Comparison of ENCODE assay signal across 18 mouse cellular contexts in genomic region chr2:157542415-157542814, GRCm38 (mm10). TPM values are rescaled to one million over a fixed set of nuclear protein-coding genes. Genes with fewer than 3 reads are reported as not detected.
A peak's percentile ranks its signal among the peaks of the same experiment; 100 is the strongest.
DNase-seq lines count a peak whose midpoint lies in the region; ATAC-seq and TF ChIP-seq lines count a peak whose summit lies in the region.
"Had no signal": no experiment of that assay in that cellular context is flagged by ENCODE, and none has a peak within 500 bp of the region (broad histone marks: within the 10 kb centered on the region; RNA-seq: fewer than 3 reads in every experiment).

No protein-coding gene starts in this region.

- H3K9ac ChIP-seq in neural tube, embryonic 13.5 days: peak overlapping the region; percentile 26; the same call in 1 of the 2 replicates
- H3K9ac ChIP-seq in forebrain, postnatal 0 days: no peak overlapping the region
- peak overlapping the region; percentile 40; the same call in 1 of the 2 replicates for H3K9ac ChIP-seq in midbrain, embryonic 11.5 days (ENCODE audit: low read length)
- H3K9ac ChIP-seq: embryonic facial prominence, embryonic 13.5 days; lung, embryonic 14.5 days had no signal

- no peak for TF ChIP-seq CTCF in forebrain, postnatal 0 days (IDR thresholded peaks at IDR 0.05; ENCODE audit: low read depth)

- H3K9me3 ChIP-seq in neural tube, embryonic 13.5 days: no peaks in the 10 kb centered on the region
- H3K9me3 ChIP-seq in forebrain, postnatal 0 days (ENCODE audit: low read length): no peaks in the 10 kb centered on the region
- H3K9me3 ChIP-seq in midbrain, embryonic 11.5 days (ENCODE audit: control insufficient read depth, low read length): no peaks in the 10 kb centered on the region
- H3K9me3 ChIP-seq: embryonic facial prominence, embryonic 13.5 days; megakaryocyte, embryonic 14.5 days had no signal

- H3K4me3 ChIP-seq in neural tube, embryonic 13.5 days: no peak overlapping the region
- no peak overlapping the region for H3K4me3 ChIP-seq in forebrain, postnatal 0 days (ENCODE audit: low read depth, low read length)
- H3K4me3 ChIP-seq in midbrain, embryonic 11.5 days (ENCODE audit: low read depth, low read length): no peak overlapping the region
- H3K4me3 ChIP-seq: embryonic facial prominence, embryonic 13.5 days; megakaryocyte, embryonic 14.5 days had no signal

- no peak overlapping the region for H3K4me2 ChIP-seq in neural tube, embryonic 13.5 days
- H3K4me2 ChIP-seq in forebrain, postnatal 0 days (ENCODE audit: low read depth): no peak overlapping the region
- H3K4me2 ChIP-seq in midbrain, embryonic 11.5 days: no peak overlapping the region
- H3K4me2 ChIP-seq: embryonic facial prominence, embryonic 13.5 days; lung, embryonic 14.5 days had no signal

- WGBS in neural tube, embryonic 13.5 days: 56% methylated on average over 4 of the region's 4 CpGs
- 21% methylated on average over 4 of the region's 4 CpGs for WGBS in forebrain, postnatal 0 days
- 69% methylated on average over 4 of the region's 4 CpGs for WGBS in midbrain, embryonic 11.5 days

- peaks cover 9% of the 10 kb centered on the region; the same call in 1 of the 2 replicates for H3K36me3 ChIP-seq in neural tube, embryonic 13.5 days
- H3K36me3 ChIP-seq in forebrain, postnatal 0 days (ENCODE audit: insufficient read depth): peaks cover 10% of the 10 kb centered on the region; the same call in 1 of the 2 replicates
- H3K36me3 ChIP-seq in midbrain, embryonic 11.5 days (ENCODE audit: control insufficient read depth, insufficient read depth, low read length): no peaks in the 10 kb centered on the region

- peak overlapping the region; percentile 25; the same call in 1 of the 2 replicates for H3K27ac ChIP-seq in neural tube, embryonic 13.5 days (replicated peaks)
- peak overlapping the region; percentile 42; the same call in 1 of the 2 replicates for H3K27ac ChIP-seq in forebrain, postnatal 0 days (ENCODE audit: low read depth, low read length)
- H3K27ac ChIP-seq in midbrain, embryonic 11.5 days (ENCODE audit: low read depth, low read length): peak overlapping the region; percentile 25; the same call in 1 of the 2 replicates

- DNase-seq in neural tube, embryonic 10.5 days (ENCODE audit: extremely low spot score, low spot score): no peak
- no peak for DNase-seq in forebrain, postnatal 0 days
- no peak for DNase-seq in midbrain, embryonic 11.5 days (ENCODE audit: low spot score, missing footprints)
- peak; percentile 60 for DNase-seq in retina, postnatal 1 day
- no peak for DNase-seq in kidney, adult 8-10 months
- no peak for DNase-seq in urinary bladder, postnatal 4 days (ENCODE audit: low spot score in 2 of 2)
- no peak for DNase-seq in heart, postnatal 4 days
- DNase-seq: adrenal gland, adult 8-10 months; B cell, adult 2 months; cerebellum, postnatal 14 days; heart, adult 11 months; kidney, postnatal 25 days; lung, embryonic 14.5 days; right cerebral cortex, adult 18-20 months had no signal

- H3K4me1 ChIP-seq in neural tube, embryonic 13.5 days (replicated peaks): peaks cover 77% of the 10 kb centered on the region
- peaks cover 34% of the 10 kb centered on the region for H3K4me1 ChIP-seq in forebrain, postnatal 0 days (ENCODE audit: insufficient read depth)
- peaks cover 43% of the 10 kb centered on the region for H3K4me1 ChIP-seq in midbrain, embryonic 11.5 days (ENCODE audit: control insufficient read depth, insufficient read depth, low read length)

- no peak for ATAC-seq in neural tube, embryonic 13.5 days (ENCODE audit: low read depth)
- no peak for ATAC-seq in forebrain, postnatal 0 days
- ATAC-seq in midbrain, embryonic 11.5 days (ENCODE audit: low FRiP score): no peak
- ATAC-seq: intestine, embryonic 16.5 days had no signal

- H3K27me3 ChIP-seq in neural tube, embryonic 13.5 days: no peaks in the 10 kb centered on the region
- no peaks in the 10 kb centered on the region for H3K27me3 ChIP-seq in forebrain, postnatal 0 days (ENCODE audit: insufficient read depth, low read length)
- H3K27me3 ChIP-seq in midbrain, embryonic 11.5 days (ENCODE audit: control insufficient read depth, insufficient read depth, low read length): peaks cover 17% of the 10 kb centered on the region
- H3K27me3 ChIP-seq: embryonic facial prominence, embryonic 13.5 days had no signal

RNA-seq across cellular contexts. Expression of gene Nnat, which starts 17.5 kb away (rescaled TPM):
- polyA plus RNA-seq in neural tube, embryonic 13.5 days (2015; fragmentation: Nextera tagmentation; extraction: Ambion mirVana): 4,054 and 4,218 TPM in 2 replicates
- 4,630 and 7,303 TPM in 2 replicates for total RNA-seq in forebrain, postnatal 0 days (2014; rRNA removed)
- 6,353 and 7,049 TPM in 2 replicates for polyA plus RNA-seq in forebrain, postnatal 0 days (2015; fragmentation: Nextera tagmentation; extraction: Ambion mirVana)
- 1,391 and 1,438 TPM in 2 replicates for polyA plus RNA-seq in midbrain, embryonic 11.5 days (2014; fragmentation: Nextera tagmentation; extraction: Ambion mirVana)
- 10 to 100 TPM in 1 of 2 experiments, 1 to 10 TPM in 1; 8.9 to 13.2 TPM for total RNA-seq in heart, postnatal 4 days (2021)

RNA-seq across cellular contexts. Expression of gene Blcap, which starts 28.7 kb away (rescaled TPM):
- 165 TPM in 2 replicates for polyA plus RNA-seq in neural tube, embryonic 13.5 days (2015; fragmentation: Nextera tagmentation; extraction: Ambion mirVana)
- 166 and 208 TPM in 2 replicates for total RNA-seq in forebrain, postnatal 0 days (2014; rRNA removed)
- polyA plus RNA-seq in forebrain, postnatal 0 days (2015; fragmentation: Nextera tagmentation; extraction: Ambion mirVana): 231 and 295 TPM in 2 replicates
- 110 and 117 TPM in 2 replicates for polyA plus RNA-seq in midbrain, embryonic 11.5 days (2014; fragmentation: Nextera tagmentation; extraction: Ambion mirVana)
- 10 to 100 TPM; 71.5 to 76.9 TPM for total RNA-seq in heart, postnatal 4 days (2021)
